Mouse (Mus musculus) MEL (cell line): ENCODE results near the gene Bri3bp. TPM values are rescaled to one million over a fixed set of nuclear protein-coding genes. Genes with fewer than 3 reads are reported as not detected.

Experiments
- DNase-seq: peaks from one replicate; pipeline ENCODE4 v3.0.0; 2011; ENCODE audit warnings: low read depth, low spot score
- H3K27ac ChIP-seq: 2 replicates; pipeline ENCODE4 v1.5.1; 2012; ENCODE audit warnings: low read depth, mild to moderate bottlenecking, control low read depth, low read length, moderate library complexity; ENCODE audit not compliant: control insufficient read depth
- H3K27me3 ChIP-seq, 2 experiments: fragments of 150-350 bp in 1 of 2; sonication (generic) in 1 of 2; 2 replicates each; pipeline ENCODE4 v1.6.1; 2012; ENCODE audit warnings: low read length in 2 of 2, mild to moderate bottlenecking in 2 of 2, improper control_type of control experiment in 1 of 2, moderate library complexity in 1 of 2; ENCODE audit not compliant: insufficient read depth in 2 of 2, control insufficient read depth in 1 of 2
- H3K36me3 ChIP-seq, 2 experiments: 2 replicates each; pipeline ENCODE4 v1.6.1; 2012 to 2014; ENCODE audit warnings: low read length in 2 of 2, improper control_type of control experiment in 1 of 2, inconsistent platforms in 1 of 2, mild to moderate bottlenecking in 1 of 2; ENCODE audit not compliant: insufficient read depth in 2 of 2, control insufficient read depth in 1 of 2
- H3K4me1 ChIP-seq, 2 experiments: fragments of 150-350 bp in 1 of 2; sonication (generic) in 1 of 2; 2 replicates each; pipeline ENCODE4 v1.6.1; 2012; ENCODE audit warnings: low read length in 2 of 2, improper control_type of control experiment in 1 of 2, mild to moderate bottlenecking in 1 of 2; ENCODE audit not compliant: insufficient read depth in 2 of 2, control insufficient read depth in 1 of 2
- H3K4me3 ChIP-seq, 2 experiments: fragments of 150-350 bp in 1 of 2; sonication (generic) in 1 of 2; 2 replicates each; pipeline ENCODE4 v1.5.1; 2012; ENCODE audit warnings: low read depth in 2 of 2, low read length in 2 of 2, mild to moderate bottlenecking in 2 of 2, moderate library complexity in 2 of 2, control low read depth in 1 of 2, improper control_type of control experiment in 1 of 2; ENCODE audit not compliant: control insufficient read depth in 1 of 2, insufficient read depth in 1 of 2
- H3K79me2 ChIP-seq: 2 replicates; pipeline ENCODE4 v1.6.1; 2012; ENCODE audit warnings: mild to moderate bottlenecking, low read length, moderate library complexity; ENCODE audit not compliant: control insufficient read depth, poor library complexity, insufficient read depth
- H3K9ac ChIP-seq: 2 replicates; pipeline ENCODE4 v1.6.1; 2012; ENCODE audit warnings: low read depth, mild to moderate bottlenecking, control low read depth, low read length, moderate library complexity; ENCODE audit not compliant: control insufficient read depth, poor library complexity, severe bottlenecking
- H3K9me3 ChIP-seq: fragments of 150-350 bp; sonication (generic); replicated peaks from 2 replicates; pipeline ENCODE4 v1.6.1; 2012; ENCODE audit warnings: mild to moderate bottlenecking, low read length, improper control_type of control experiment, moderate library complexity; ENCODE audit not compliant: insufficient read depth
- CHD2 ChIP-seq: IDR thresholded peaks from 2 replicates; pipeline ENCODE4 v1.6.1; 2011; ENCODE audit warnings: low read length, improper control_type of control experiment
- CTCF ChIP-seq, 3 experiments: IDR thresholded peaks in 2 of 3; conservative IDR thresholded peaks in 1 of 3; 2 replicates each; pipeline ENCODE4 v1.5.1; 2011 to 2012; ENCODE audit warnings: low read length in 3 of 3, low read depth in 2 of 3, mild to moderate bottlenecking in 2 of 3, improper control_type of control experiment in 1 of 3, inconsistent platforms in 1 of 3, mixed read lengths in 1 of 3, moderate library complexity in 1 of 3; ENCODE audit not compliant: control insufficient read depth in 1 of 3, insufficient read depth in 1 of 3, poor library complexity in 1 of 3, severe bottlenecking in 1 of 3
- ELF1 ChIP-seq: IDR thresholded peaks from 2 replicates; pipeline ENCODE4 v1.6.1; 2014; ENCODE audit warnings: low read depth, mild to moderate bottlenecking, inconsistent platforms, low read length, improper control_type of control experiment, moderate library complexity
- EP300 ChIP-seq, 2 experiments: IDR thresholded peaks; 2 replicates each; pipeline ENCODE4 v1.6.1; 2011; ENCODE audit warnings: improper control_type of control experiment in 2 of 2, low read length in 2 of 2, low read depth in 1 of 2, mild to moderate bottlenecking in 1 of 2
- GABPA ChIP-seq: IDR thresholded peaks from 2 replicates; pipeline ENCODE4 v1.6.1; 2012; ENCODE audit warnings: low read depth, mild to moderate bottlenecking, inconsistent platforms, low read length, improper control_type of control experiment, moderate library complexity
- GATA1 ChIP-seq: IDR thresholded peaks from 2 replicates; pipeline ENCODE4 v1.6.1; 2011; ENCODE audit warnings: low read depth, low read length, improper control_type of control experiment
- MAFK ChIP-seq: IDR thresholded peaks from 2 replicates; pipeline ENCODE4 v1.6.1; 2011; ENCODE audit warnings: low read depth, mild to moderate bottlenecking, low read length, improper control_type of control experiment, borderline replicate concordance
- NRF1 ChIP-seq: IDR thresholded peaks from 2 replicates; pipeline ENCODE4 v1.6.1; 2014; ENCODE audit warnings: low read depth, mild to moderate bottlenecking, inconsistent platforms, low read length, improper control_type of control experiment, moderate library complexity; ENCODE audit not compliant: poor library complexity, insufficient read depth, severe bottlenecking
- POLR2A ChIP-seq, 2 experiments: IDR thresholded peaks; 2 replicates each; pipeline ENCODE4 v1.6.1; 2011 to 2012; ENCODE audit warnings: low read length in 2 of 2, mild to moderate bottlenecking in 2 of 2, control low read depth in 1 of 2, improper control_type of control experiment in 1 of 2, low read depth in 1 of 2, moderate library complexity in 1 of 2; ENCODE audit not compliant: control insufficient read depth in 1 of 2, insufficient read depth in 1 of 2, poor library complexity in 1 of 2
- POLR2AphosphoS5 ChIP-seq: IDR thresholded peaks from 2 replicates; pipeline ENCODE4 v1.6.1; 2012; ENCODE audit warnings: low read depth, borderline replicate concordance, mild to moderate bottlenecking, inconsistent platforms, low read length, moderate library complexity, mixed read lengths
- SIN3A ChIP-seq: IDR thresholded peaks from 2 replicates; pipeline ENCODE4 v1.6.1; 2012; ENCODE audit warnings: low read length, improper control_type of control experiment, inconsistent platforms
- TAL1 ChIP-seq: IDR thresholded peaks from 2 replicates; pipeline ENCODE4 v1.6.1; 2012; ENCODE audit warnings: mild to moderate bottlenecking, inconsistent platforms, low read length, moderate library complexity, mixed read lengths
- TCF12 ChIP-seq: IDR thresholded peaks from 2 replicates; pipeline ENCODE4 v1.6.1; 2014; ENCODE audit warnings: low read depth, mild to moderate bottlenecking, inconsistent platforms, low read length, improper control_type of control experiment, moderate library complexity
- USF1 ChIP-seq: IDR thresholded peaks from 2 replicates; pipeline ENCODE4 v1.6.1; 2014; ENCODE audit warnings: low read depth, mild to moderate bottlenecking, inconsistent platforms, low read length, improper control_type of control experiment, moderate library complexity
- ZC3H11A ChIP-seq: IDR thresholded peaks from 2 replicates; pipeline ENCODE4 v1.6.1; 2012; ENCODE audit warnings: low read depth, mild to moderate bottlenecking, inconsistent platforms, low read length, improper control_type of control experiment
- ZMIZ1 ChIP-seq: IDR thresholded peaks from 2 replicates; pipeline ENCODE4 v1.6.1; 2012; ENCODE audit warnings: low read depth, mild to moderate bottlenecking, inconsistent platforms, low read length, improper control_type of control experiment, moderate library complexity
- polyA plus RNA-seq, 2 experiments: library from polyadenylated mRNA; stranded (reverse) in 1 of 2; unstranded in 1 of 2; fragments of >175 nt in 1 of 2; fragments of >200 nt in 1 of 2; gene quantifications; 2 replicates each; pipeline versions ENCODE4 v1.2.1 to v1.2.4; 2012; ENCODE audit warnings: low replicate concordance in 2 of 2, low read depth in 1 of 2; ENCODE audit not compliant: insufficient read length in 2 of 2, insufficient read depth in 1 of 2, missing spikeins in 1 of 2
- total RNA-seq: library from RNA; depleted of rRNA; stranded (reverse); fragments of 300-350 nt; gene quantifications from 2 replicates; pipeline ENCODE4 v1.2.3, GENCODE M21; 2012

The Bri3bp gene
- total and polyA plus RNA-seq, 3 experiments: 73.7 to 264 (median 87.6) TPM

- Histone ChIP-seq H3K27ac (no peak overlapping the region), H3K79me2 (no peaks in the 10 kb centered on the region), H3K4me1 (no peaks in the 10 kb centered on the region)
- TF ChIP-seq GATA1: no peak
- TF ChIP-seq ELF1: no peak
- TF ChIP-seq ZMIZ1: no peak
- TF ChIP-seq GABPA: no peak
- no peak for TF ChIP-seq CTCF (IDR thresholded peaks at IDR 0.05 in 2 of 3, conservative IDR thresholded peaks at IDR 0.05 in 1 of 3; ENCODE audit: control insufficient read depth in 1 of 3, insufficient read depth in 1 of 3, low read depth in 2 of 3, low read length in 3 of 3, poor library complexity in 1 of 3, severe bottlenecking in 1 of 3)
- TF ChIP-seq, all 39 proteins: peak for 0
- no peaks in the 10 kb centered on the region for H3K9me3 ChIP-seq
- H3K27me3 ChIP-seq: no peaks in the 10 kb centered on the region
- no peak for DNase-seq
- no peak overlapping the region for H3K4me3 ChIP-seq
- H3K9ac ChIP-seq: no peak overlapping the region
- no peaks in the 10 kb centered on the region; a peak in 2 of 4 replicates for H3K36me3 ChIP-seq
These were observed 60.1 kb downstream of the Bri3bp start for GRCm38 (mm10) chr5:125501505-125501904.

DNA sequence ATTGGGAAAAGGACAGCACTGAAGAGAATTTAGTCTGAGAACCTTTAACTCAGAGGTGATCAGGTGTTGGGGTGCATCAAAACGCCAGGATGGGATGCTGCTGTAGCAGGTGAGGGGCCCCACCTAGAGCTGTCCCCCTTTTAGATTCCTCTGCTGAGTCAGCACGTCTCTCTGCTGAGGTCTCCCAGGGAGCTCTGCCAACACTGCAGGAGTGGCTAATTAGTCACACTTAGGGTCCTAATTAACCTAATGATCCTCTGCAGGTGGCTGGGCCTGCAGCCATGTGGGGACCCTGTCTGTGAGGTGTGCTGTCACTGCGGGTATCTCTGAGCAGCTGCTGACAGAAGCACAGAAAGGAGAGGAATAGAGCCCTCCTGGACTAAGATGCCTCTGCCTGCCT is 60.8 kb downstream of the Bri3bp start:
- Histone ChIP-seq H3K27ac (no peak overlapping the region), H3K4me3 (no peak overlapping the region), H3K4me1 (no peaks in the 10 kb centered on the region), H3K9me3 (no peaks in the 10 kb centered on the region), H3K79me2 (no peaks in the 10 kb centered on the region), H3K36me3 (peaks cover 0 to 2% of the 10 kb centered on the region in 2 experiments; a peak in 2 of 4 replicates), H3K9ac (no peak overlapping the region), H3K27me3 (no peaks in the 10 kb centered on the region)
- DNase-seq: no peak
- TF ChIP-seq MAFK (peak; percentile 24; the same call in 1 of the 2 replicates), ZC3H11A (no peak)

DNA sequence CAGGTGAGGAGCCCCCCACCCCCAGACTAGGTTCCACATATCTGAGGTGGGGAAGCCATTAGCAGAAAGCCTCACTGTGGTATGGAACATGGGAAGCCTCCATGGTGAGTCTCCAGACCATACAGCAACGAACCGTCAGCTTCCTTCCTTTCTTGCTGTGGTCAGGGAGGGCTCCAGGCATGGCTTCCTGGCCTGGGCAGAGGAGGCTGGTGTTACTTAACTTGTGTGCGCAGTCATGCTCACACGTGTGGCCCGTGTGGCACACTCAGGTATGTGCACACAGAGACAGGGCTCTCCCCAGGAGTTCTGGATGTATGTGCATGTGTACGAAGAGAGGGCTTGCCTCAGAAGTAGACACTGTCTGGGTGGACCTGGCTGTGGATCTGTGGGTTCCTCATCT is 62.3 kb downstream of the Bri3bp start:
- Histone ChIP-seq H3K9me3 (no peaks in the 10 kb centered on the region), H3K27me3 (no peaks in the 10 kb centered on the region), H3K79me2 (no peaks in the 10 kb centered on the region), H3K27ac (no peak overlapping the region), H3K36me3 (peaks cover 0 to 2% of the 10 kb centered on the region in 2 experiments; a peak in 2 of 4 replicates), H3K4me1 (no peaks in the 10 kb centered on the region), H3K9ac (no peak overlapping the region), H3K4me3 (no peak overlapping the region)
- no peak for TF ChIP-seq USF1
- TF ChIP-seq ZC3H11A: no peak
- TF ChIP-seq EP300 (IDR thresholded peaks at IDR 0.05; ENCODE audit: low read depth in 1 of 2, low read length in 2 of 2): no peak
- no peak for TF ChIP-seq SIN3A
- no peak for TF ChIP-seq NRF1
- no peak for TF ChIP-seq POLR2A (IDR thresholded peaks at IDR 0.05; ENCODE audit: control insufficient read depth in 1 of 2, insufficient read depth in 1 of 2, low read depth in 1 of 2, low read length in 2 of 2, poor library complexity in 1 of 2)
- no peak for TF ChIP-seq POLR2AphosphoS5
- TF ChIP-seq TCF12: no peak
- no peak for TF ChIP-seq TAL1
- TF ChIP-seq CHD2: no peak
- no peak for DNase-seq
